Mouse (Mus musculus) left cerebral cortex, postnatal 14 days (tissue): ENCODE measurements around the gene Kpna6. TPM values are rescaled to one million over a fixed set of nuclear protein-coding genes. Genes with fewer than 3 reads are reported as not detected.
A peak's percentile ranks its signal among the peaks of the same experiment; 100 is the strongest.

Experiments
- DNase-seq, 2 experiments: peaks; one replicate each; pipeline ENCODE4 v3.0.0; 2021 to 2022; ENCODE audit warnings: low spot score in 2 of 2, mixed read lengths in 1 of 2
- intact Hi-C: fragments of 180-260 bp; cut with DNase I; formaldehyde crosslinking; loops from one replicate; pipeline ENCODE4 v1.15.1; 2025
- total RNA-seq, 2 experiments: library from RNA; stranded (reverse); gene quantifications; 2 replicates each; pipeline ENCODE4 v1.2.3; 2021

The Kpna6 gene
- total RNA-seq, 2 experiments from 2014 or later: 89.2 to 94.5 TPM

GRCm38 (mm10) chr4:129662255-129662813, 10.2 kb downstream of the Kpna6 start:
- intact Hi-C loops: no loop called here
- DNase-seq: no peak

DNA sequence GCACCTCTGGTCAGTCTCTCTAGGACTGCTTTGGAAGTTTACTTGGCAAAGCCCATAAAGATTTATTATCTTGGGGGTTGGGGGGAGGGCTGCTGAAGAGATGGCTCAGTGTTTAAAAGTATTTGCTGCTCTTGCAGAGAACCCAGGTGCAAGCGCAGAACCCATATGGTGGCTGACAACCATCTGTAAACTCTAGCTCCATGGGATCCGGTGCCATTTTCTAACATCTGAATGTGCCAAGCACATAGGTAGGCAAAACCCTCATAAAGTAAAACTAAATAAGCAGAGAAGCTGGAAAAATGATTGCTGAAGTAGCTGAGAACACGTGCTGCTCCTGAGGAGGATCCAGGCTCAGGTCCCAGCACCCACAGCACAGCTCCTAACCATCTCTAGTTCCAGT, 11.0 kb downstream of the Kpna6 start:
- intact Hi-C loops: no loop called here
- no peak for DNase-seq

DNA sequence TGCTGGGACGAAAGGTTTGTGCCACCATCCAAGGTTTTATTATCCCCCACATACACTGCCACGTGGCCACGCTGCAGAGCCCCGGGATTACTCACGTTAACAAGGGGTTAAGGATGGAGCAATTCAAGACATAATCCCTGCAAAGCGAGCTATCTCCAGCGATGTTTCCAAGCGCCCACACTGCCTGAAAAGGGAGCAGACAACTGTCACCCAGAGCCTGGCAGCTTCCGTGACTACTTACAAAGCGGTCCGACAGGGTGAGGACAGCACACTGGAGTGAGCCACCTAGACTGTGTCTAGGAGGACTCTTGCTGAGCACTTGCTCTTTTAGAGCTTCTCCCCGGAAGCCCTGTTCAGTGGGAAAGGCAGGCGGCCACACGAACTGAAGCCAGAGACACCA, 17.8 kb downstream of the Kpna6 start:
- intact Hi-C loops: no loop called here
- DNase-seq: peak in 1 of 2 experiments; percentile 18

- intact Hi-C loops: no loop called here
- no peak for DNase-seq
These were observed 22.2 kb downstream of the Kpna6 start for GRCm38 (mm10) chr4:129650359-129650758.

DNA sequence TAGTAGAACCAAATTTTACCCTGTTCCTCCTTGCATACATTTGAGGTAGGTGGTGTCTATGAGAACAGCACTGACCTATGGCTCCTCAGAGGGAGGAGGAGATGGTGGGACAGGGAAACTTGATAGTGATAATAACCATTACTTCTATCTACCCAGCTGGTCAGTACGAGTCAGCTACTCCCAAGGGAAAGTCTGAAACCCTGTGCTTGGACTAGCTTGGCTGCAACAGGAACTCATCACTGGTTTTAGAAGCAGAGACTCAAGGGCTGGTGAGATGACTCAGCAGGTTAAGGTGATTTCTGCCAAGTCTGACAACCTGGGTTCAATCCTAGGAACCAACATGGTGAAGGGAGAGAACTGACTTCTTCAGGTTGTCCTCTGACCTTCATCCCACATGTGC, 23.9 kb downstream of the Kpna6 start:
- DNase-seq: no peak
- intact Hi-C loops: no loop called here

DNA sequence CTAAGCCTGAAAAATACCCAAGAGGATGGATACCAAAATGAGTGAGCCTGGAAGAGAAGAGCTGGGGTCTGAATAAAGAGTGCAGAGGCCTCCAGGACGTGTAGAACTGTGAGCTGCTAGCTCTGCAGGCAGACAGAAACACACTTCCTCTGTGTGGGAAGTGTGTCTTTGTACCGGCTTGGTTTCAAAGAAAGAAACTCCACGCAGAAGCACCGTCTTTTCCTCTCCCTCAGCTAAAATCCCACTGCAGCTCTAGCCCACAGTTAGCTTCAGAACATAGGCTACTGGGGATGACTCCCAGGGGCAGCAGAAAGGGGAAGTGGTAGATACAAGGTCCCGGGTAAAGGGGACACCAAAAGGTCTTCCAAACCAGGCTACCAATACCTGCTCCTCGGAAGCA, 27.4 kb downstream of the Kpna6 start:
- peak in 1 of 2 experiments; percentile 28 for DNase-seq
- intact Hi-C loops: no loop called here

- intact Hi-C loops: loop anchor here (2.0 kb wide), 1 partner anchor 17 kb away; no protein-coding TSS in a partner anchor
These were observed 30.8 kb downstream of the Kpna6 start for GRCm38 (mm10) chr4:129641756-129642155.

GRCm38 (mm10) chr4:129640638-129641467, 31.7 kb downstream of the Kpna6 start, which contains the start of gene Txlna:
TSS of gene Txlna (minus strand) at chr4:129641065.
- intact Hi-C loops: loop anchor here (2.0 kb wide), 1 partner anchor 16 kb away; no protein-coding TSS in a partner anchor

More at GRCm38 (mm10) chr4:129641756-129642155, 30.8 kb downstream of the Kpna6 start:
- no peak for DNase-seq

GRCm38 (mm10) chr4:129640101-129640637, 32.4 kb downstream of the Kpna6 start:
- no peak for DNase-seq
- intact Hi-C loops: loop anchor here (2.0 kb wide), 1 partner anchor 15 kb away; no protein-coding TSS in a partner anchor

More at GRCm38 (mm10) chr4:129640638-129641467, 31.7 kb downstream of the Kpna6 start, which contains the start of gene Txlna:
- peak; percentile 98 for DNase-seq

DNA sequence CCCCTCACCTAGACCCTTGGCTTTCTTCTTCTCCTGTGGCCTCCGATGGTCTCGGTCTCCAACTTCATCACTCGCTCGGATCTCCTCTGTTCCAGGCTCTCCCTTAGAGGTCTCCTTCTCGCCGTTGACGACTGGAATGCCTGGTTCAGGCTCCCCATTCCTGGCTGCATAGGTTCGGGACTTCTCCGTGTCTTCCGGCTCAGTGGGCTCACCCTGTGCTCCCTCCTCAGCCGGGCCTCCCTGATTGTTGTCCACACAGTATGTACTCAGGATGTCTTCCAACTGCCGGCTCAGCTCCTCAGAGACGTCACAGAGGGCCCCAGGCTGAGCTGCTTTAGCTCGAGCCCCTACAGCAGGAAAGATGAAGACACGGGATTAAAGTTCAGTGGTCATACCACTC, 33.3 kb downstream of the Kpna6 start:
- intact Hi-C loops: no loop called here
- no peak for DNase-seq

- intact Hi-C loops: no loop called here
- DNase-seq: no peak
These were observed 38.7 kb downstream of the Kpna6 start for GRCm38 (mm10) chr4:129633852-129634251.

GRCm38 (mm10) chr4:129631867-129632266, 40.7 kb downstream of the Kpna6 start:
- intact Hi-C loops: no loop called here
- DNase-seq: no peak

- DNase-seq: no peak
- intact Hi-C loops: no loop called here
These were observed 41.6 kb downstream of the Kpna6 start for GRCm38 (mm10) chr4:129630944-129631343.

- intact Hi-C loops: no loop called here
- no peak for DNase-seq
These were observed 46.5 kb downstream of the Kpna6 start for GRCm38 (mm10) chr4:129626035-129626434.

GRCm38 (mm10) chr4:129625496-129625895, 47.1 kb downstream of the Kpna6 start:
- DNase-seq: no peak
- intact Hi-C loops: loop anchor here (2.0 kb wide), 1 partner anchor 15 kb away; the partner anchor contains the start of gene Txlna

- DNase-seq: peak; percentile 68 to 74
- intact Hi-C loops: loop anchor here (2.0 kb wide), 1 partner anchor 16 kb away; the partner anchor contains the start of gene Txlna
These were observed 47.6 kb downstream of the Kpna6 start for GRCm38 (mm10) chr4:129625029-129625370.

GRCm38 (mm10) chr4:129624281-129625028, 48.1 kb downstream of the Kpna6 start:
- peak; percentile 89 to 96 for DNase-seq
- intact Hi-C loops: loop anchor here (2.0 kb wide), 1 partner anchor 16 kb away; the partner anchor contains the start of gene Txlna

DNA sequence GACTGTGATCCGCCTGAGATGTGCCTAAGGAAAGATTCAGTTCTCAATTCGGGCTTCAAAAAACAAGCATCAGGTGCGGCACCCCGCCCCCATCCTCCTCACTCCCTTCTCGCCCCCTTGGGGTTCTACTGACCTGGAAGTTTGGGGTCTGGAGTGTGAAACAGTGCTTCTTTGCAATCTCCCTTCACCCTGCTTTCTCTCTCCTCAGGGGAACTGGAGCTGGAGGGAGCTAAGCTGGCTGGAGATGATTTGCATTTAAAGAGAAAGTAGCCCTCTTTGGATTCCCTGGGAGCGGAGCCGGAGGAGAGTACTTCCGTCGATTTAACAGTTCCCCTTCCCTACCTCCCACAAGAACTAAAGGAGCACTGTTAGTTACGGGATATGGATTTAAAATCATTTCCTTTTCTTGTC, 48.9 kb downstream of the Kpna6 start, which contains the start of gene Ccdc28b:
Ccdc28b (minus strand) TSS at position 267 of the 411 bp plus-strand sequence.
- intact Hi-C loops: loop anchor here (2.0 kb wide), 1 partner anchor 17 kb away; the partner anchor contains the start of gene Txlna
- DNase-seq: peak; percentile 61 to 73

GRCm38 (mm10) chr4:129622803-129623535, 49.6 kb downstream of the Kpna6 start:
- intact Hi-C loops: no loop called here
- DNase-seq: no peak
